Mouse (Mus musculus): ENCODE measurements around the gene Bpifa1.

DNA sequence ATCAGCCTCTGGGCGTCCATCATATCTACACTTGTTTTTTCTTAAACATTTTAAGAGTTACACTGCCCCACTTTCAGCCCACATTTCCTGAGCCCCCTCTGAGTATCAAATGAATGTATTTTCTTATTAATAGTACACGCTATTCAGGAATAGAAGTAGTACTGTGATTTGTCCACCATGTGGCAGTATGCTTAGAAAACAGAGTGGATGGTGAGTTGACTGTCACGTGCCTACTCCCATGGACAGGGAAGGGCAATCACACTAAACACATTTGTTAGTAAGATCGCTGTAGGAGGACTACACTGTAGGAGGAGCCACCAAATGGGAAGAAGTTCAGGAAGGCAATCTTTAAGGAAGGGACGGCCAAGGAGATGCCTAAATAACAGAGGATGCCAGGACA, 44.8 kb downstream of the Bpifa1 start:
- TF ChIP-seq POLR2A (IDR thresholded peaks at IDR 0.05; ENCODE audit: borderline replicate concordance, extremely low read depth, low read depth, low read length), result no peak
- no peak for TF ChIP-seq CTCF (IDR thresholded peaks at IDR 0.05; ENCODE audit: insufficient read depth, low read length)

All from lung, adult 2 months (tissue).